8 mouse cellular contexts compared by ENCODE assay signal in the genomic region with DNA sequence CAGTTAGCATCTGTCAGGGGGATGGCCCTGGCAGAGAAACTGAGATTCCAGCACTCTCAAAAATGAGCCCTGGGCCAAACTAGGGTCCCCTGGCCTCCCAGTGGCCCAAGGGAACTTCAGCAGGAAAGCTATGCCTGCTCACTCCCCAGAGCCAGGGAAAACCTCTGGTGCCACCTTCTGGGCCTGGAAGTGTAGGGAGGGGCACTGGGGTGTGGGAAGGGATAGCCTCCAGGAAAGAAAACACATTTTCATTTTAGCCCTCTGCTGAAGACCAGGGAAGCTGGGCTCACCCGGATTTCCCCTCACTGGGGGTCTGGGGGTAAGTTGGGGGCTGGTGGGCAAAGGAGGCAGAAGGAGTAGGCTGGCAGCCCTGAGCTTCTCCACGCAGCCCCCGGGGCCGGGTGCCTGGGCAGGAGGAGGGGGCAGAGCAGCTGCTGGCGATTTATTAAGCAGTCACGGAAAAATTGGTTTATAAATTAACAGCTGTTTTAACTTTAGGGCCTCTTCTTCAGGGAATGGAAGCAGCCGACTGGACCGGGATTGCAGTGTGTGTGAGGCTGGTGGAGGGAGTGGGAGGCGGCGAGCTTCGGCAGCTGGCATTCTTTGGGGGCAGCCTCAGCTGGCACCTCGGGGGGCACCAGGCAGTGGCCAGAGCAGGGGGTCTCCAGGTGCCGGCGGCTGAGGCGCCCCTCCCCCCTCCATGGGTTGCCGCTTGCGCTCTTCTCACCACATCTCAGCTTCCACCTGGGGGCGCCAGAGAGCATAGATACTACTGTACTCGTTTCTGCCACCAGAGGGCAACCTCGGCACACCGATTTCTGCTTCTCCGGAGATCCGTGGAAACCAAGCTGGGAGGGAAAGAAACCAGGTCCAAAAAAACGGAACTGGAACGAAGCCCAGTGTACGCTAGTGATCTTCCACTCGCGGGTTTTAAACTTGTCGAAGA. TPM values are rescaled to one million over a fixed set of nuclear protein-coding genes. Genes with fewer than 3 reads are reported as not detected.
DNase-seq lines count a peak whose midpoint lies in the region; ATAC-seq and TF ChIP-seq lines count a peak whose summit lies in the region.

No protein-coding gene starts in this region.

- WGBS in bone marrow, adult 2 months = 4% methylated on average over 29 of the region's 29 CpGs
- 2% methylated on average over 29 of the region's 29 CpGs for WGBS in heart, embryonic 11.5 days (ENCODE audit: insufficient replicate concordance)
- 2% methylated on average over 29 of the region's 29 CpGs for WGBS in kidney, embryonic 15.5 days

- no peak overlapping the region for H3K27ac ChIP-seq in bone marrow, adult 2 months (ENCODE audit: control insufficient read depth, insufficient read depth, low read depth, low read length, poor library complexity)
- H3K27ac ChIP-seq in embryonic fibroblast, embryonic 13.5 days (ENCODE audit: insufficient read depth, low read length) = no peak overlapping the region
- no peak overlapping the region for H3K27ac ChIP-seq in heart, embryonic 11.5 days (ENCODE audit: low read depth, low read length)
- H3K27ac ChIP-seq in kidney, embryonic 15.5 days = peak overlapping the region; percentile 82

- H3K9ac ChIP-seq in heart, embryonic 11.5 days (ENCODE audit: low read depth, low read length) = peak overlapping the region; percentile 7; the same call in 1 of the 2 replicates
- H3K9ac ChIP-seq in kidney, embryonic 15.5 days = peak overlapping the region; percentile 40

- no peaks in the 10 kb centered on the region for H3K9me3 ChIP-seq in heart, embryonic 11.5 days (replicated peaks; ENCODE audit: control insufficient read depth, low read length)
- no peaks in the 10 kb centered on the region for H3K9me3 ChIP-seq in kidney, embryonic 15.5 days (replicated peaks)

- no peaks in the 10 kb centered on the region for H3K36me3 ChIP-seq in heart, embryonic 11.5 days (ENCODE audit: control insufficient read depth, insufficient read depth, low read length)
- no peaks in the 10 kb centered on the region for H3K36me3 ChIP-seq in kidney, embryonic 15.5 days

- H3K4me2 ChIP-seq in heart, embryonic 11.5 days = peak overlapping the region; percentile 63
- H3K4me2 ChIP-seq in kidney, embryonic 15.5 days = peak overlapping the region; percentile 79

- DNase-seq in A20 (ENCODE audit: low read depth, low spot score) (peak; percentile 87), liver (peak; percentile 86)
- DNase-seq in spleen, postnatal 36 days (ENCODE audit: low spot score in 2 of 2) = peak; percentile 69 to 81

- TF ChIP-seq CTCF in bone marrow, adult 2 months (IDR thresholded peaks at IDR 0.05; ENCODE audit: control insufficient read depth, insufficient read depth, low read length) = peak; percentile 100
- peak; percentile 99 for TF ChIP-seq CTCF in embryonic fibroblast, embryonic 13.5 days (IDR thresholded peaks at IDR 0.05; ENCODE audit: borderline replicate concordance, insufficient read depth, low read length)

- H3K4me3 ChIP-seq in bone marrow, adult 2 months (replicated peaks; ENCODE audit: control insufficient read depth, low read depth, low read length) = no peak overlapping the region
- H3K4me3 ChIP-seq in embryonic fibroblast, embryonic 13.5 days (ENCODE audit: insufficient read depth, low read length) = no peak overlapping the region
- peak overlapping the region; percentile 29 for H3K4me3 ChIP-seq in heart, embryonic 11.5 days (ENCODE audit: low read depth, low read length)
- peak overlapping the region; percentile 45 for H3K4me3 ChIP-seq in kidney, embryonic 15.5 days (replicated peaks)

- no peaks in the 10 kb centered on the region; the same call in 1 of the 2 replicates for H3K4me1 ChIP-seq in bone marrow, adult 2 months (ENCODE audit: control insufficient read depth, insufficient read depth, low read length)
- no peaks in the 10 kb centered on the region for H3K4me1 ChIP-seq in embryonic fibroblast, embryonic 13.5 days (ENCODE audit: control insufficient read depth, insufficient read depth, low read length)
- H3K4me1 ChIP-seq in heart, embryonic 11.5 days (ENCODE audit: control insufficient read depth, insufficient read depth, low read length) = peaks cover 3% of the 10 kb centered on the region
- H3K4me1 ChIP-seq in kidney, embryonic 15.5 days = peaks cover 45% of the 10 kb centered on the region

- peak; percentile 35; the same call in 1 of the 2 replicates for ATAC-seq in heart, embryonic 11.5 days (replicated peaks; ENCODE audit: insufficient number of reproducible peaks, low FRiP score, low TSS enrichment)
- peak; percentile 61 for ATAC-seq in kidney, embryonic 15.5 days (replicated peaks; ENCODE audit: low FRiP score)
- ATAC-seq in monocyte, adult 5-6 weeks (replicated peaks; ENCODE audit: insufficient number of reproducible peaks, low FRiP score, low TSS enrichment, poor library complexity, severe bottlenecking) = peak; percentile 94

- TF ChIP-seq POLR2A in bone marrow, adult 2 months (IDR thresholded peaks at IDR 0.05; ENCODE audit: borderline replicate concordance, control insufficient read depth, low read depth, low read length) = no peak
- no peak for TF ChIP-seq POLR2A in embryonic fibroblast, embryonic 13.5 days (IDR thresholded peaks at IDR 0.05; ENCODE audit: low read depth, low read length)

- peaks cover 68% of the 10 kb centered on the region for H3K27me3 ChIP-seq in heart, embryonic 11.5 days (ENCODE audit: control insufficient read depth, insufficient read depth, low read length)
- peaks cover 81% of the 10 kb centered on the region for H3K27me3 ChIP-seq in kidney, embryonic 15.5 days

RNA-seq across cellular contexts. Expression of a gene that starts 5.9 kb away (rescaled TPM):
- polyA plus RNA-seq in bone marrow, adult 2 months (2011; ENCODE audit: insufficient read depth, insufficient read length, low replicate concordance, missing spikeins) = not detected in 2 replicates
- not detected in 2 replicates for polyA plus RNA-seq in embryonic fibroblast, embryonic 13.5 days (2011; ENCODE audit: insufficient read length, low read depth, missing spikeins)
- 13.6 and 15.3 TPM in 2 replicates for polyA plus RNA-seq in heart, embryonic 11.5 days (2014; fragmentation: Nextera tagmentation; extraction: Ambion mirVana)
- polyA plus RNA-seq in kidney, embryonic 15.5 days (2015; fragmentation: Nextera tagmentation; extraction: Ambion mirVana) = 2.8 and 6.8 TPM in 2 replicates
- total RNA-seq in monocyte, adult 5-6 weeks (2017) = not detected in 3 replicates

RNA-seq across cellular contexts. Expression of a gene that starts 12.8 kb away (rescaled TPM):
- polyA plus RNA-seq in bone marrow, adult 2 months (2011; ENCODE audit: insufficient read depth, insufficient read length, low replicate concordance, missing spikeins) = not detected in 2 replicates
- not detected in 2 replicates for polyA plus RNA-seq in embryonic fibroblast, embryonic 13.5 days (2011; ENCODE audit: insufficient read length, low read depth, missing spikeins)
- polyA plus RNA-seq in heart, embryonic 11.5 days (2014; fragmentation: Nextera tagmentation; extraction: Ambion mirVana) = 0.07 and 0.13 TPM in 2 replicates
- not detected in 2 replicates for polyA plus RNA-seq in kidney, embryonic 15.5 days (2015; fragmentation: Nextera tagmentation; extraction: Ambion mirVana)
- not detected in 3 replicates for total RNA-seq in monocyte, adult 5-6 weeks (2017)

RNA-seq across cellular contexts. Expression of a gene that starts 15.9 kb away (rescaled TPM):
- 16.8 and 32.3 TPM in 2 replicates for polyA plus RNA-seq in bone marrow, adult 2 months (2011; ENCODE audit: insufficient read depth, insufficient read length, low replicate concordance, missing spikeins)
- polyA plus RNA-seq in embryonic fibroblast, embryonic 13.5 days (2011; ENCODE audit: insufficient read length, low read depth, missing spikeins) = 14.9 and 18.5 TPM in 2 replicates
- polyA plus RNA-seq in heart, embryonic 11.5 days (2014; fragmentation: Nextera tagmentation; extraction: Ambion mirVana) = 39.6 and 40.6 TPM in 2 replicates
- 46.4 and 53.1 TPM in 2 replicates for polyA plus RNA-seq in kidney, embryonic 15.5 days (2015; fragmentation: Nextera tagmentation; extraction: Ambion mirVana)
- 29.2 to 57.7 TPM (median 50.9 TPM) in 3 replicates for total RNA-seq in monocyte, adult 5-6 weeks (2017)

RNA-seq across cellular contexts. Expression of a gene that starts 41.3 kb away (rescaled TPM):
- polyA plus RNA-seq in bone marrow, adult 2 months (2011; ENCODE audit: insufficient read depth, insufficient read length, low replicate concordance, missing spikeins) = 6.5 and 15.6 TPM in 2 replicates
- not detected in 2 replicates for polyA plus RNA-seq in embryonic fibroblast, embryonic 13.5 days (2011; ENCODE audit: insufficient read length, low read depth, missing spikeins)
- polyA plus RNA-seq in heart, embryonic 11.5 days (2014; fragmentation: Nextera tagmentation; extraction: Ambion mirVana) = 149 and 151 TPM in 2 replicates
- 2.5 and 3.5 TPM in 2 replicates for polyA plus RNA-seq in kidney, embryonic 15.5 days (2015; fragmentation: Nextera tagmentation; extraction: Ambion mirVana)
- 1.6 TPM in 1 of 3 replicates, not detected in the others for total RNA-seq in monocyte, adult 5-6 weeks (2017)

RNA-seq across cellular contexts. Expression of a gene that starts 44.0 kb away (rescaled TPM):
- polyA plus RNA-seq in bone marrow, adult 2 months (2011; ENCODE audit: insufficient read depth, insufficient read length, low replicate concordance, missing spikeins) = not detected in 2 replicates
- polyA plus RNA-seq in embryonic fibroblast, embryonic 13.5 days (2011; ENCODE audit: insufficient read length, low read depth, missing spikeins) = not detected in 2 replicates
- polyA plus RNA-seq in heart, embryonic 11.5 days (2014; fragmentation: Nextera tagmentation; extraction: Ambion mirVana) = 3.9 and 4.8 TPM in 2 replicates
- 2.7 and 3.8 TPM in 2 replicates for polyA plus RNA-seq in kidney, embryonic 15.5 days (2015; fragmentation: Nextera tagmentation; extraction: Ambion mirVana)
- total RNA-seq in monocyte, adult 5-6 weeks (2017) = not detected in 3 replicates

Comparison
In these comparisons a context has a peak if more than half of its experiments do, and no peak if none do; other contexts are left out.
1. H3K4me3 ChIP-seq: peak in heart, embryonic 11.5 days (single experiment) and kidney, embryonic 15.5 days (single experiment); none in bone marrow, adult 2 months (single experiment) and embryonic fibroblast, embryonic 13.5 days (single experiment).
2. ATAC-seq: peak in every context shown above with its lines; median percentile 94 in monocyte, adult 5-6 weeks; 61 in kidney, embryonic 15.5 days; 35 in heart, embryonic 11.5 days.
3. Peak in every context shown above with its lines, with median percentiles within 50 percentile points of each other: DNase-seq.